Mouse (Mus musculus) MEL (cell line): ENCODE measurements around the gene Atg4a-ps. TPM values are rescaled to one million over a fixed set of nuclear protein-coding genes. Genes with fewer than 3 reads are reported as not detected.

ENCODE experiments used
- DNase-seq: peaks from one replicate; pipeline ENCODE4 v3.0.0; 2011; ENCODE audit warnings: low read depth, low spot score
- H3K27ac ChIP-seq: 2 replicates; pipeline ENCODE4 v1.5.1; 2012; ENCODE audit warnings: low read depth, mild to moderate bottlenecking, control low read depth, low read length, moderate library complexity; ENCODE audit not compliant: control insufficient read depth
- H3K27me3 ChIP-seq, 2 experiments: fragments of 150-350 bp in 1 of 2; sonication (generic) in 1 of 2; 2 replicates each; pipeline ENCODE4 v1.6.1; 2012; ENCODE audit warnings: low read length in 2 of 2, mild to moderate bottlenecking in 2 of 2, improper control_type of control experiment in 1 of 2, moderate library complexity in 1 of 2; ENCODE audit not compliant: insufficient read depth in 2 of 2, control insufficient read depth in 1 of 2
- H3K36me3 ChIP-seq, 2 experiments: 2 replicates each; pipeline ENCODE4 v1.6.1; 2012 to 2014; ENCODE audit warnings: low read length in 2 of 2, improper control_type of control experiment in 1 of 2, inconsistent platforms in 1 of 2, mild to moderate bottlenecking in 1 of 2; ENCODE audit not compliant: insufficient read depth in 2 of 2, control insufficient read depth in 1 of 2
- H3K4me1 ChIP-seq, 2 experiments: fragments of 150-350 bp in 1 of 2; sonication (generic) in 1 of 2; 2 replicates each; pipeline ENCODE4 v1.6.1; 2012; ENCODE audit warnings: low read length in 2 of 2, improper control_type of control experiment in 1 of 2, mild to moderate bottlenecking in 1 of 2; ENCODE audit not compliant: insufficient read depth in 2 of 2, control insufficient read depth in 1 of 2
- H3K4me3 ChIP-seq, 2 experiments: fragments of 150-350 bp in 1 of 2; sonication (generic) in 1 of 2; 2 replicates each; pipeline ENCODE4 v1.5.1; 2012; ENCODE audit warnings: low read depth in 2 of 2, low read length in 2 of 2, mild to moderate bottlenecking in 2 of 2, moderate library complexity in 2 of 2, control low read depth in 1 of 2, improper control_type of control experiment in 1 of 2; ENCODE audit not compliant: control insufficient read depth in 1 of 2, insufficient read depth in 1 of 2
- H3K79me2 ChIP-seq: 2 replicates; pipeline ENCODE4 v1.6.1; 2012; ENCODE audit warnings: mild to moderate bottlenecking, low read length, moderate library complexity; ENCODE audit not compliant: control insufficient read depth, poor library complexity, insufficient read depth
- H3K9ac ChIP-seq: 2 replicates; pipeline ENCODE4 v1.6.1; 2012; ENCODE audit warnings: low read depth, mild to moderate bottlenecking, control low read depth, low read length, moderate library complexity; ENCODE audit not compliant: control insufficient read depth, poor library complexity, severe bottlenecking
- H3K9me3 ChIP-seq: fragments of 150-350 bp; sonication (generic); replicated peaks from 2 replicates; pipeline ENCODE4 v1.6.1; 2012; ENCODE audit warnings: mild to moderate bottlenecking, low read length, improper control_type of control experiment, moderate library complexity; ENCODE audit not compliant: insufficient read depth
- BHLHE40 ChIP-seq: IDR thresholded peaks from 2 replicates; pipeline ENCODE4 v1.6.1; 2012; ENCODE audit warnings: low read depth, mild to moderate bottlenecking, inconsistent platforms, low read length, improper control_type of control experiment, borderline replicate concordance
- ELF1 ChIP-seq: IDR thresholded peaks from 2 replicates; pipeline ENCODE4 v1.6.1; 2014; ENCODE audit warnings: low read depth, mild to moderate bottlenecking, inconsistent platforms, low read length, improper control_type of control experiment, moderate library complexity
- GATA1 ChIP-seq: IDR thresholded peaks from 2 replicates; pipeline ENCODE4 v1.6.1; 2011; ENCODE audit warnings: low read depth, low read length, improper control_type of control experiment
- HCFC1 ChIP-seq: IDR thresholded peaks from 2 replicates; pipeline ENCODE4 v1.6.1; 2012; ENCODE audit warnings: low read depth, mild to moderate bottlenecking, inconsistent platforms, low read length, improper control_type of control experiment, moderate library complexity
- KAT2A ChIP-seq: conservative IDR thresholded peaks from 2 replicates; pipeline ENCODE4 v1.6.1; 2012; ENCODE audit warnings: low read depth, low read length, improper control_type of control experiment, inconsistent platforms
- MAFK ChIP-seq: IDR thresholded peaks from 2 replicates; pipeline ENCODE4 v1.6.1; 2011; ENCODE audit warnings: low read depth, mild to moderate bottlenecking, low read length, improper control_type of control experiment, borderline replicate concordance
- MAX ChIP-seq: IDR thresholded peaks from 2 replicates; pipeline ENCODE4 v1.6.1; 2011; ENCODE audit warnings: low read length, improper control_type of control experiment
- MEF2A ChIP-seq: IDR thresholded peaks from 2 replicates; pipeline ENCODE4 v1.6.1; 2014; ENCODE audit warnings: low read depth, mild to moderate bottlenecking, inconsistent platforms, low read length, improper control_type of control experiment; ENCODE audit not compliant: poor library complexity, insufficient replicate concordance, severe bottlenecking; ENCODE audit errors: extremely low read depth
- NRF1 ChIP-seq: IDR thresholded peaks from 2 replicates; pipeline ENCODE4 v1.6.1; 2014; ENCODE audit warnings: low read depth, mild to moderate bottlenecking, inconsistent platforms, low read length, improper control_type of control experiment, moderate library complexity; ENCODE audit not compliant: poor library complexity, insufficient read depth, severe bottlenecking
- POLR2AphosphoS2 ChIP-seq: IDR thresholded peaks from 2 replicates; pipeline ENCODE4 v1.6.1; 2011; ENCODE audit warnings: low read length, improper control_type of control experiment
- RAD21 ChIP-seq: IDR thresholded peaks from 2 replicates; pipeline ENCODE4 v1.6.1; 2011; ENCODE audit warnings: mild to moderate bottlenecking, low read depth, low read length, improper control_type of control experiment
- SIN3A ChIP-seq: IDR thresholded peaks from 2 replicates; pipeline ENCODE4 v1.6.1; 2012; ENCODE audit warnings: low read length, improper control_type of control experiment, inconsistent platforms
- SMC3 ChIP-seq: IDR thresholded peaks from 2 replicates; pipeline ENCODE4 v1.6.1; 2011; ENCODE audit warnings: low read depth, low read length, improper control_type of control experiment
- TAL1 ChIP-seq: IDR thresholded peaks from 2 replicates; pipeline ENCODE4 v1.6.1; 2012; ENCODE audit warnings: mild to moderate bottlenecking, inconsistent platforms, low read length, moderate library complexity, mixed read lengths
- TCF12 ChIP-seq: IDR thresholded peaks from 2 replicates; pipeline ENCODE4 v1.6.1; 2014; ENCODE audit warnings: low read depth, mild to moderate bottlenecking, inconsistent platforms, low read length, improper control_type of control experiment, moderate library complexity
- USF1 ChIP-seq: IDR thresholded peaks from 2 replicates; pipeline ENCODE4 v1.6.1; 2014; ENCODE audit warnings: low read depth, mild to moderate bottlenecking, inconsistent platforms, low read length, improper control_type of control experiment, moderate library complexity
- ZKSCAN1 ChIP-seq: IDR thresholded peaks from 2 replicates; pipeline ENCODE4 v1.6.1; 2012; ENCODE audit warnings: low read depth, mild to moderate bottlenecking, inconsistent platforms, low read length, improper control_type of control experiment, moderate library complexity
- ZMIZ1 ChIP-seq: IDR thresholded peaks from 2 replicates; pipeline ENCODE4 v1.6.1; 2012; ENCODE audit warnings: low read depth, mild to moderate bottlenecking, inconsistent platforms, low read length, improper control_type of control experiment, moderate library complexity
- ZNF384 ChIP-seq: IDR thresholded peaks from 2 replicates; pipeline ENCODE4 v1.6.1; 2012; ENCODE audit warnings: low read depth, mild to moderate bottlenecking, inconsistent platforms, low read length, improper control_type of control experiment
- polyA plus RNA-seq, 2 experiments: library from polyadenylated mRNA; stranded (reverse) in 1 of 2; unstranded in 1 of 2; fragments of >175 nt in 1 of 2; fragments of >200 nt in 1 of 2; gene quantifications; 2 replicates each; pipeline versions ENCODE4 v1.2.1 to v1.2.4; 2012; ENCODE audit warnings: low replicate concordance in 2 of 2, low read depth in 1 of 2; ENCODE audit not compliant: insufficient read length in 2 of 2, insufficient read depth in 1 of 2, missing spikeins in 1 of 2
- total RNA-seq: library from RNA; depleted of rRNA; stranded (reverse); fragments of 300-350 nt; gene quantifications from 2 replicates; pipeline ENCODE4 v1.2.3, GENCODE M21; 2012

Gene Atg4a-ps
- total and polyA plus RNA-seq, 3 experiments, result 0.81 to 3.4 TPM; not detected in 1

GRCm38 (mm10) chr3:103634256-103634655, 11.6 kb downstream of the Atg4a-ps start:
- no peak for TF ChIP-seq MAX
- no peak for TF ChIP-seq RAD21
- no peak for TF ChIP-seq TAL1
- no peak for TF ChIP-seq NRF1
- TF ChIP-seq USF1, result no peak
- Histone ChIP-seq H3K9me3 (no peaks in the 10 kb centered on the region), H3K4me3 (no peak overlapping the region), H3K36me3 (no peaks in the 10 kb centered on the region), H3K27me3 (no peaks in the 10 kb centered on the region; a peak in 2 of 4 replicates), H3K27ac (no peak overlapping the region), H3K9ac (no peak overlapping the region), H3K79me2 (no peaks in the 10 kb centered on the region), H3K4me1 (no peaks in the 10 kb centered on the region)
- no peak for DNase-seq

- Histone ChIP-seq H3K27ac (no peak overlapping the region), H3K4me3 (no peak overlapping the region), H3K27me3 (no peaks in the 10 kb centered on the region; a peak in 2 of 4 replicates), H3K9me3 (no peaks in the 10 kb centered on the region), H3K9ac (no peak overlapping the region), H3K4me1 (no peaks in the 10 kb centered on the region), H3K36me3 (no peaks in the 10 kb centered on the region), H3K79me2 (no peaks in the 10 kb centered on the region)
- TF ChIP-seq ZKSCAN1 (no peak), ZNF384 (no peak), KAT2A (no peak), HCFC1 (no peak), SIN3A (no peak), MEF2A (no peak), MAFK (no peak), NRF1 (no peak), GATA1 (no peak), TCF12 (no peak), SMC3 (no peak), POLR2AphosphoS2 (no peak), ELF1 (no peak), TAL1 (no peak), ZMIZ1 (no peak), BHLHE40 (no peak)
- peak; percentile 29 for DNase-seq
Measured at GRCm38 (mm10) chr3:103633831-103634230, 12.0 kb downstream of the Atg4a-ps start.
